Mouse (Mus musculus) left cerebral cortex, postnatal 25 days (tissue): ENCODE results near the gene Olfr813. TPM values are rescaled to one million over a fixed set of nuclear protein-coding genes. Genes with fewer than 3 reads are reported as not detected.
"Not testable (repeated sequence)": the region's sequence is repeated elsewhere in the genome, so short reads cannot be mapped to it uniquely, and the experiment has no call there.

ENCODE experiments used
- DNase-seq, 2 experiments: peaks; one replicate each; pipeline ENCODE4 v3.0.0; 2022; ENCODE audit warnings: low spot score in 2 of 2, mixed read lengths in 1 of 2
- intact Hi-C: fragments of 180-260 bp; cut with DNase I; formaldehyde crosslinking; loops from one replicate; pipeline ENCODE4 v1.15.1; 2025
- total RNA-seq, 2 experiments: library from RNA; stranded (reverse); gene quantifications; 2 replicates each; pipeline ENCODE4 v1.2.3; 2021

The Olfr813 gene
- not detected for total RNA-seq

- DNase-seq: no peak
- intact Hi-C loops: no loop called here
Measured at GRCm38 (mm10) chr10:129855067-129855466, at the start of gene Olfr813. Olfr813 (plus strand) TSS chr10:129855367.

GRCm38 (mm10) chr10:129845994-129846393 is 9.2 kb upstream of the Olfr813 start, which contains the start of gene Olfr812:
Olfr812 (minus strand) TSS chr10:129846094.
- no peak for DNase-seq
- intact Hi-C loops: no loop called here

- intact Hi-C loops: no loop called here
- DNase-seq: no peak
Measured at GRCm38 (mm10) chr10:129847343-129847742, 7.8 kb upstream of the Olfr813 start.

- DNase-seq, intact Hi-C loops: not testable (repeated sequence)
Measured at GRCm38 (mm10) chr10:129879751-129880150, 24.6 kb downstream of the Olfr813 start, which contains the start of gene Olfr814. Olfr814 (minus strand) TSS chr10:129879851.

- DNase-seq, intact Hi-C loops: not testable (repeated sequence)
Measured at GRCm38 (mm10) chr10:129885496-129885895, 30.3 kb downstream of the Olfr813 start.

GRCm38 (mm10) chr10:129885934-129886333 is 30.8 kb downstream of the Olfr813 start:
- DNase-seq: no peak

GRCm38 (mm10) chr10:129905767-129906166 is 50.6 kb downstream of the Olfr813 start, which contains the start of gene Olfr815:
Olfr815 (minus strand) TSS chr10:129905867.
- intact Hi-C loops, DNase-seq: not testable (repeated sequence)

More at GRCm38 (mm10) chr10:129885934-129886333, 30.8 kb downstream of the Olfr813 start:
- intact Hi-C loops: no loop called here

Other genes with a start within 250 kb of the Olfr813 start
- gene Olfr796, start 242.8 kb upstream of the Olfr813 start, total RNA-seq: not detected
- gene Olfr798, start 227.4 kb upstream of the Olfr813 start, total RNA-seq: not detected
- gene Olfr799, start 217.9 kb upstream of the Olfr813 start, total RNA-seq: not detected
- not detected for gene Olfr800, start 197.7 kb upstream of the Olfr813 start, total RNA-seq
- not detected for gene Olfr801, start 181.5 kb upstream of the Olfr813 start, total RNA-seq
- gene Olfr802, start 167.2 kb upstream of the Olfr813 start, total RNA-seq: under 1 TPM; 0.14 to 0.21 TPM
- gene Olfr803, start 161.1 kb upstream of the Olfr813 start, total RNA-seq: not detected
- gene Olfr804, start 152.2 kb upstream of the Olfr813 start, total RNA-seq: not detected
- gene Olfr805, start 126.0 kb upstream of the Olfr813 start, total RNA-seq: not detected
- gene Olfr806, start 113.4 kb upstream of the Olfr813 start, total RNA-seq: not detected
- gene Olfr807, start 97.6 kb upstream of the Olfr813 start, total RNA-seq: not detected
- gene Olfr808, start 89.9 kb upstream of the Olfr813 start, total RNA-seq: not detected
- not detected for gene Olfr809, start 80.7 kb upstream of the Olfr813 start, total RNA-seq
- not detected for gene Olfr810, start 60.5 kb upstream of the Olfr813 start, total RNA-seq
- gene Olfr811, start 51.0 kb upstream of the Olfr813 start, total RNA-seq: not detected
- not detected for gene Olfr812, start 9.3 kb upstream of the Olfr813 start, total RNA-seq
- gene Olfr814, start 24.5 kb downstream of the Olfr813 start, total RNA-seq: not detected
- not detected for gene Olfr815, start 50.5 kb downstream of the Olfr813 start, total RNA-seq
- gene Olfr816, start 60.2 kb downstream of the Olfr813 start, total RNA-seq: not detected
- not detected for gene Olfr818, start 93.7 kb downstream of the Olfr813 start, total RNA-seq
- not detected for gene Olfr819, start 111.9 kb downstream of the Olfr813 start, total RNA-seq
- gene Olfr247, start 120.8 kb downstream of the Olfr813 start, total RNA-seq: not detected
- gene Gm10310, start 129.7 kb downstream of the Olfr813 start, total RNA-seq: not detected
- gene Olfr820, start 157.3 kb downstream of the Olfr813 start, total RNA-seq: not detected
- gene Olfr821, start 175.0 kb downstream of the Olfr813 start, total RNA-seq: not detected
- gene Olfr822, start 215.8 kb downstream of the Olfr813 start, total RNA-seq: not detected